Mouse (Mus musculus): Measurements from ENCODE around the gene H2-Oa.
A peak's percentile ranks its signal among the peaks of the same experiment; 100 is the strongest.

The H2-Oa gene

DNA sequence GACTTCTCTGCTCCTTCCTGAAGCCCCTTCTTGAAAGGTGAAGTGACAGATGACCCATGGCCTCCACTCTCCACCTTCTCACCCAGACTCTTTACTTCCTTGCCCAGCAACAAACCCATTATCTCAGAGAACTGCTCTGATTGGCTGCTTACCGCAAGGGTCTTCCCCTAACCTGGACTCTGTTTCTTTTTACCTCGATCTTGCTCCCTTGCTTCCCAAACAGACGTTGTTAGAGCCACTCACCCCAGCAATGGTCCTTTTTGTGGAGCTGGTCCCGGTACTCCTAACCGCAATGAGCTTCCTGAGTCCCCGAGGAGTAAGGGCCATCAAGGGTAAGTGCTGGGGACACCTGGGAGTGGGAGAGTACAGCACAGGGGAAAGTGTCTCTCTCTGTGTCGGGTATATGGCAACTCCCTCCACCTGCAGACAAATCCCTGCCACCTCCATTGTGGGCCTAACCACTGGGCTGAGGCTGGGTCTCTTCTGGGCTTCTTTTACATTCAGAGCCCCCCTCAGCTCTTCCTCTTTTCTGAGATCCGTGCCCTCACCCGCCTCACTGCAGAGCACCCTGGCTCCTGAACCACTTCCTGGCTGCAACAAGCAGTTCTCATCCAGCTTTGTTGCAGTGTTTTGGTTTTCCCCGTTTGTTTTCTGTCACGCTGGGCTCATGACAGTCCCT, at the start of gene H2-Oa:
TSS of gene H2-Oa (plus strand) at position 144 of the 679 bp plus-strand sequence.
- DNase-seq: peak; percentile 47 to 51

DNA sequence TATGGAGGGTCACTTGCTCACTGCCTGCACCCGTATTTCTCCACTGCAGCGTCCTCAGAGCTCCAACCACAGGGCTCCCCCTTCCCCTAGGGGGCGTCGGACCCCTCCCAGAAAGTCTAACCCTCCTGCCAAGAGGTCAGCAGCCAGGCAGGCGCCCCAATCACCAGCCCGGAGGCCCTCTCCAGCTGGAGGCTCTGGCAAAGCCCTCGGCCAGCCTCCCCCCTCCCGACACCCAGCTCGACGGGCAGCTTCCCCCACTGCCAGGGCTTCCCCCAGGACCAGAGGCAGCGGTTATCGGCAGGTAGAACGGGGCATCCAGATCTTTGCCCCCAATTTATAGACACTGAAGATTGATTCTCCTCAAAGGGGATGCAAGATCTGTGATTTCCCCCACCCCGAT, 46.2 kb upstream of the H2-Oa start:
- no peak for DNase-seq

DNA sequence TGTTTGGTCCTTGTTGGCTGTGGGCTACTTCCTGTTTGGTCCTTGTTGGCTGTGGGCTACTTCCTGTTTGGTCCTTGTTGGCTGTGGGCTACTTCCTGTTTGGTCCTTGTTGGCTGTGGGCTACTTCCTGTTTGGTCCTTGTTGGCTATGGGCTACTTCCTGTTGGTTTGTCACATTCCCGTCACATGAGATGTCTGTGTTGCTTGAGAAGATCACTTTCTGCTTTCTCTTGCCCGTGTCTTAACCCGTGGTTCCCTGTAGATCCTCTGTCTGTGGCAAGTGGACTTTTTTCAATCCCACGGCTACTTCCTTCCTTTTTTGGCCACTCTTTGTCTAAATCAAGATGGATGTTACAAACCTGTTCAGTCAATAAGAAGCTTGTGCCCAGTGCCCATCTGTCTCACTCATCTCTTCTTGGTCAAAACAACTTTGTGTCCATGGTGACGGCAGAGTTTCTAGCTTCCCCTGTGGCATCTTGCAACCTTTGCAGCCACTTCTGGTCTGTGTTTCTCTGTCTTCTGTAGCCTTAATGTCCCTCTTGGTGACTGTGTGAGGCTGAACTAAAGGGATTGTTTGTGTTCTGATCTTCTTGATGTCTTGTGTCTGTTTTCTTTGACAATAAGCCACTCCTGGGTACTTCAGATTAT, 44.6 kb upstream of the H2-Oa start:
- no peak for DNase-seq

DNA sequence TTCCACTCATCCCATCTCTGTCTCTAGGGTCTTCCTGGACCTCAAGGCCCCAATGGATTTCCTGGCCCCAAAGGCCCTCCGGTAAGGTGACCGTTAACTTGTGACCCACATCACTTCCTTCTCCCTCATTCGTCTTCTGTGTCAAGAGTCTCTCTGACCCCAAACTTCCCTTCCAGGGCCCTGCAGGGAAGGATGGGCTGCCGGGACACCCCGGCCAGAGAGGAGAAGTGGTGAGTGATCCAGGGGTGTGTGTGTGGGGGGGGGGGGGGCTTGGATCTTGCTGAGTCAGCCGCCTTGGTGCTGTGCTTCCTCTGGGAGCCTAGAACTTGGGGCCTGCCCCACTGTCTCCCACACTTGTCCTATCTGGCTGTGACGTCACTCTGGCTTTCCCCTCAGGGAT, 34.9 kb upstream of the H2-Oa start:
- no peak for DNase-seq

DNA sequence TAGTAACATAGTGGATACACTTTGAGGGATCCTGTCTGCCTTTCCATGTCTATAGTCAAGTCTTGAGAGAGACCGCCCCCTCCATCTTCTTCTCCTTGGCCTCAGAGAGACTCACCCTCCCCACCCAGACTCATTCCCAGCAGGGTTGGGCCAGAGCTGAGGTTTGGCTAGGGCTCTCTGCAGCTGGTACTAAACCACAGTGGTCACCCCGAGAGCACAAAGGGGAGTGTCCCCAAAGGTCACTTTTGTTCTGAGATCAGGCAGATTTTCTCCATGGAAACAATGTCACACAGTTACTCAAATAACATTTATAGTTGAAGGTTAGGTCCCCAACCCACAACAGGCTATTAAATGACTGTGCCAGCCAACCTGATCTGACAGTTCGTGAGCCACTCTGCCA, 23.3 kb upstream of the H2-Oa start:
- DNase-seq: no peak

DNA sequence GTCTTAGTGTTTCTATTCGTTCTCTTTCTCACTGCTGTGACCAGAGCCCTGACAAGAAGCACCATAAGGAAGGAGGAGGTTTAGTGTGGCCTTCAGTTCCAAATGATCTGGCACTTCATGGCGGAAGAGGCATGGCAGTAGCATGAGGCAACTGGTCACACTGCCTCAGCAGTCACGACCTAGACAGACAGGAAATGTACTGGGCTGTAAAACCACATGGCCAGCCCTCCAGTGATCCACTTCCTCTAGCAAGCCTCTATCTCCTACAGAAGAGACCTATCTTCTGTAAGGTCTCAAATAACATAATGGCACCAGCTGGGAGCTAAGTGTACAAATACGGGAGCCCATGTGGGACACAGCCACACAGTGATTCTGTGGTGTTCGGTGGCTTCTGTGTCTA, 20.0 kb upstream of the H2-Oa start:
- DNase-seq: peak in 1 of 2 experiments; percentile 15

DNA sequence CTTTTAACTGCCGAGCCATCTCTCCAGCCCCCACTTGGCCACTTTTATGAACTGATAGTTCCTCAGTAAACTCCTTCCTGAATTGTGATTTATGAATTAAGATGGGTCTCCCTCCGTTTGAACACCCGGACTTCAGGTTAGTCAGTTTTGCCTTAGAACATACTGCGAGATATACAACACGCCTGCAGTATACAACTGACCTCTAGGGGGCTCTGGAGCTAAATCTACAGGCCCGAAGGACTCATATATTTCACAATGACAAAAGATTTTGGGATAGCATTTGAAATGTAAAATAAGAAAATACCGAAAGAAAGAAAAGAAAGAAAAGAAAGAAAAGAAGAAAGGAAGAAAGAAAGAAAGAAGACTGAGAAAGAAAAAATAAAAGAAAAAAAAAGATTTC, 16.9 kb upstream of the H2-Oa start:
- DNase-seq: peak; percentile 37 to 83

DNA sequence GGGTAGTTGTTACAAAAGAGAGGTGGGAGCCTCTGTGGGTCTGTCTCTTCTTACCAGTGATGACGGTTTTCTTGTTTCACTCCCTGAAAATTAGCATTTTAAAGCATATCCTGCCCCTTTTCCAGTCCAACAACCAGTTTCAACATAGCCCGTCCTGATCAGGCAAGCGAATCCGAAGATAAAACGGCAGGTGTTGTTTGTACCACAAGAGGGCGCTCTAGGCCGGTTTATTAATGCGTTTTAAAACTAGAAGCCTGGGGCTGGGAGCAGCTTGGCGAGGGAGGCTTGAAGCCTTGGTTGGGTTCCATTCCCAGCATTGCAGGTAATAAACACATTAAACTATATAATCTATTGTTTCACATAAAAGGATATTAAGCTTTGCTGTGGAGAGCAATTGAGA, 14.6 kb upstream of the H2-Oa start:
- DNase-seq: peak; percentile 32 to 74

DNA sequence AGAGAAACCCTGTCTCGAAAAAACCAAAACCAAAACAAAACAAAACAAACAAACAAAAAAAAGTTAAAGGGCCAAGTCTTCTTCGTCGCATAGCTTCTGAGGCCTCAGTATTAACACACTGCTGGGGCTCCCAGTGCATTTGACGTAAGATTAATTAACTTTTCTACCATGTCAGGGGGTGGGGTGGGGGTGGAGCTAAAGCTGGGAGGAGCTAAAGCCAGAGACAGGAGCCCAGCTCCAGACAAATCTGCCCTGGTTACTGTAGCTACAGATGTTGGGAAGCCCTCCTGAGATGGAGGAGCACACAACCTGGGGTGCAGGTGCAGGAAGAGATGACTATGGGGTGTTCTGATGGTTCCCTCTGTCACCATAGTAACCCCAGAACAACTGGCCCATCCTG, 14.0 kb upstream of the H2-Oa start:
- DNase-seq: no peak

DNA sequence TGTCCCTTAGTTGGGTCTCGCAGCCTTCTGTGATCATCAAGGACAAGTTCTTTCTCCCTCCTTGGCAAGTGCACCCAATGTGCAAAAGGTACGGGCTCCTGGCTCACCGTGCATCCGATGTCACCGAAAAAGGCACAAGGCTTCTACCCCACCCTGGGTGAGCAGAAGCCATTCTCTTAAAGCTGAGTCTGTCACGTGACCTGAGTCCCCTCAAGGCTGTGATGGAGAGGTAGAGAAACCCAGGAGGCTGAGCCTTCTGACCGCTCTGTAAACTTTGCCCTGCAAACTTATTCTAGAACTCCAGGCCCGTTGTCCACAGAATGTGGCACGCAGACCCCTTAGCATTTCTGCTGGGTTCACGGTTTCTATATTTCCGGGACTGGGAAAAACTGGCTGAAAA, 13.1 kb upstream of the H2-Oa start:
- no peak for DNase-seq

DNA sequence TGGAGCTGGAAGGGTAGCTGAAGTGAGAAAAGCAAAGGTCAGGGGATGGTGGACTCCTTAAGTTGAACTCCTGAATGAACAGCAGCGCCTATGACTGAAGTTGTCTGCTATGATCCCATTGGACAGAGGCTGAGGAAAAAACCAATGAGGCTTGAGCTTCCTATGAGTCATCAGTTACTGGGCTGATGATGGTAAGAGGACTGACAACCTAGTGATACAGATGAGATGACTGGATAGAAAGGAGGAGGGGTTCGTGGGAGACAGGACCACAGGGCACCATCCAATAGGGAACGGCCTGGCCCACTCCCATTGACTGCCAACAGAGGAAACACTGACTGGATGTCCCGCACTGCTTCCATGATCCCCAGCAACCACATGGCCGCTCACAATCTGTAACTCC, 12.5 kb upstream of the H2-Oa start:
- DNase-seq: no peak

DNA sequence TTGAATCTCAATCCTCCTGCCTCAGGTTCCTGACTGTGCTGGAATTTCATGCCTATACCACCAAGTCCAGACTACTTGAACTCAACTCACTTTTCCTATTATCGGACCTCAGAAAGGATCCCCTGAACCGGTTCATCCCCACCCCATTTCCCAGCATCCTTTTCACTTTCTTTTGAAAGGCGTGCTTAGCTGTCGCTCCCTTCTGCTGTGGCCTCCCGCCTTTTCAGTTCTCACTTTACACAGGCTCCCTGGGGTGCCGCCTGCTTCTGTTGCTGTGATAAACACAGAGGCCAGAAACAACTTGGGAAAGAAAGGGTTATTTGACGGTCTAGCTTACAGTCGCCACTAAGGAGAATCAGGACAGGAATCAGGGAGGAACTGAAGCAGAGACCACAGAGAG, 9.0 kb upstream of the H2-Oa start:
- DNase-seq: no peak

DNA sequence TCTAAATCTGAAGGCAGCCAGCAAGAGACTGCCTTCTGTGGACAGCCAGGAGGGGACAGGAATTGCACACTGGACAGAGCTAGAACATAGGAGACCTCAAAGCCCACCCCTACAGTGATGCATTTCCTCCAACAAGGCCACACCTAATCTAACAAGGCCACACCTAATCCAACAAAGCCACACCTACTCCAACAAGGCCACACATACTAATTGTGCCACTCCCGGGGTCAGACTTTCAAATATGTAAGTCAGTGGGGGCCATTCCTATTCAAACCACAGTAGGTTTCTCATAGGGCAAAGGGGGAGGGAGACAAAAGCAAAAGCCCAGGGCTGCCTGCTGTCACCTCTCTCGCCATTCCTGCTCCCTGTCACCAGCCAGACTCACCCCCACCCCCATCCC, 4.8 kb upstream of the H2-Oa start:
- DNase-seq: no peak

DNA sequence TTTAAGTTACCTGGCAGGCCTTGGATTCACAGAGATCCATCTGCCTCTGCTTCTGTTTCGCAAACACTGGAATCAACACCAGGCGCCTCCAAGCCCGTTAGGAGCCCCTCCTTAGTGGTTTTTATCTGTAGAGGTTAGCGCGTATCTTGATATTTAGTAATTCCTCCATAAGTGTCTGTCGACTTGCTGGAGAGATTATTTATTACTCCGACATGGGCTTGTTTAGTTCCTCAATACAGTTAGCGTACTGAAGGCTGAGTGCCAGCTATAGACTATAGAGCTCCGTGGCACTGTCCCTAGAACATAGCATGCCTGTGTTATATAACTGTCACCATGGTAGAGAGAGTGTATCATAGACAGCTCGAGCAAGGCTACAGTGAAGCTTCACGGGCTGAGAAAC, 4.0 kb upstream of the H2-Oa start:
- no peak for DNase-seq

DNA sequence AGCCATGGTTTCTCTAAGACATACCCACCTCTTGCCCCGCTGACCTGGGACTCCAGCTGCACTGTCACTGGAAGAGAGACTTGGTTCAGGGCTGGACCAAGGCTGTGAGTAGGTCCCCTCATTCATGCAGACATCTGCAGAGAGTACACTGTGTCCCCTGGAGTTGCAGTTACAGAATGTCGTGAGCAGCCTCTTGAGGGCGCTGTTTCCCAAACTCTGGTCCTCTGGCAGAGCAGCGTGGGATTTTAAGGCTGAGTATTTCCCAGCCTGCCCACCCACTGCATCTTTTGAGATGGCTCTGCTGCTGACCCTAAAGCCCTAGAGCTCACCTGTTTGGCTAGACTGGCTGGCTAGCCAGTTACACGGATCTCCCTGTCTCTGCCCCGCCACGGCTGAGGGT, 1.2 kb upstream of the H2-Oa start:
- peak; percentile 39 to 63 for DNase-seq

DNA sequence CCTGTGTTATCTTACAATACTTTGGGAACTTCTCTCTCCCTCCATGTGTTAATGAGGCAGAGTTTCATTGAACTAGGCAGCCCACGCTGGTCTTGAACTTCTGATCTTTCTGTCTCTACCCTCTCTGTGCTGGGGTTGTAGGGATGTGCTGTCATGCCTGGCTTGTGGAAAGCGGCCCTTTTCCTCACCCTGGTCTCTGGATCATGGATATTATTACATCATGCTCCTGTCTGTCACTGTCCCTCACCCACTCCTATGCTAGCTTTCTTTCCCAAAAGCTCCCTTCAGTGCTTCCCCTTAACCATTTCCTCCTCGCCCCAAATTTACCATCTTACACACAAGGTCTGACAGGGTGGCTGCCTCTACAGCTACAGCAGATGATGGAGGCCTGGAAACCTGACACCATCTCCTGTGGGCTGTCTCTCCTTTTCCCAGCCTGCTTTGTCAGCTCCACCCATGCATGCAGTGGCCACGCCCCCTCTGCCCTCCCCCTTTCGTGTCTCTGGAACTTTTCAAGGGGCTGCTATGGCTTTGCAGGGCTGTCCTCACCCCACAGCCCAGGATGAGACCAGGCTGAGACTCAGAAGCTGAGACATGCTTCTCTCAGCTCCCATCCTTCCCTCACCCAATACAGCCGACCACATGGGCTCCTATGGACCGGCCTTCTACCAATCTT, 1.2 kb downstream of the H2-Oa start:
- peak; percentile 51 to 65 for DNase-seq

DNA sequence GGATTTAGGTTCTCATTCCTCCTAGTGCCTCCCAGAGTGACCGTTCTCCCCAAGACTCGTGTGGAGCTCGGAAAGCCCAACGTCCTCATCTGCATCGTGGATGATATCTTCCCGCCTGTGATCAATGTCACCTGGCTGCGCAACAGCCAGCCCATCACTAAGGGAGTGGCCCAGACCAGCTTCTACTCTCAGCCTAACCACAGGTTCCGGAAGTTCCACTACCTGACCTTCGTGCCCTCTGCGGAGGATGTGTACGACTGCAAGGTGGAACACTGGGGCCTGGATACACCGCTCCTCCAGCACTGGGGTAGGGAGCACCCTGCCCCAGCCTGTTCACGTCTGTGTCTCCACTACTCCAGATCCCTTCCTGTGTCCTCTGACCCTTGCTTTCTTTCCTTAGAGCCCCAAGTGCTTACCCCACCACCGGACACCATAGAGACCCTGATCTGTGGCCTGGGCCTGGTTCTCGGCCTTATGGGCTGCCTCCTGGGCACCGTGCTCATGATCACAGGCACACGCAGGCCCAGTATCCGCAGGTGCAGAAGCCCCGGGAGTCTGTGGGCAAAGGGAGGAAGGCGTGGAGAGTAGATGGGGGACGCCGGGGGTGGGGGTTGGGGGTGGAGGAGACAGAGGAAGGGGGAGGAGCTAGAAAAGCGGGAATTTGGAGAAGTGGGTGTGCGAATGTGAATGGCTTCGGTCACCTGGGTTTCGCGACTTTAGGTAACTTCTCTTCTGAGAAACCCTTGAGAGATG, 2.3 kb downstream of the H2-Oa start:
- no peak for DNase-seq

DNA sequence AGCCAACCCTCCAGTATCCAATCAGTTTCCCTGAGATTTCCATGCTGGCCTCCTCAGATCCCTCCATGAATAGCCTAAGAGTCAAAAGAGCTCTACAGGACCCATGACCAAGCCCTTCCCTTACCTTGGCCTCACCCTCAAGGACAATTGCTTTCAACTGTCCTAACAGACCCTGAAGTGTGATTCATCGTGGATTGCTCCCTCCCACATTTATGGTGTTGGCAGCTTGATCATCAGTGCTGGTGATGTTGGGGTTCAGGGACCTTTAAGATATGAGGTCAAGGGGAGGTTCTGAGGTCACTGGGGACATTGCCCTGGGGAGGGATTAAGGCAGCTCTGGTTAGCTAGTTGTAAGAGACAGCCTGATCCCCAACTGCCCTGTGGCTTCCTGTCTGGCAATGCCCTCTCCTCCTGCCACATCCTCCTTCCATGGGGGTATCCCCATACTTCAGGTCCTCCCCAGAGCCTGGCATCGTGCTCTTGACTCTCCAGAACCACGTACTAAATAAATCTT, 4.4 kb downstream of the H2-Oa start:
- DNase-seq: no peak

DNA sequence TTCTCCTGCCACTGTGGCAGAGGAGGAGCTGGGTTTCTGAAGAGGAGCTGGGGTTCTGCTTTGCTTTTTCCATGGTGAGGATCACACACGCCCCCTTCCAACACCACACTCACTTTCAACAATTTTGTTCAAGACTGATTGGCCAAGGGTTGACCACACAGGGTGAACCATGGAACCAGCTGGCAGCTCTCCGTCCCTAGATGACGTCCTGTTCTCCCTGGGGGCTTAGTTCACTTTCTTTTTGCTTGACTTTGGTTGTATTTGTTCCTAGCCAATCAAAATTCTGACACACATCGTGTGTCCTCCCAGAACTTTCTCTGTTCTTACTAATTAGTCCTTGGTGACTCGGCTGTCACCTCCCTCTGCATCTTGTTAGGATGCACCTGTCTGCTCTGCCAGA, 5.1 kb downstream of the H2-Oa start:
- DNase-seq: no peak

DNA sequence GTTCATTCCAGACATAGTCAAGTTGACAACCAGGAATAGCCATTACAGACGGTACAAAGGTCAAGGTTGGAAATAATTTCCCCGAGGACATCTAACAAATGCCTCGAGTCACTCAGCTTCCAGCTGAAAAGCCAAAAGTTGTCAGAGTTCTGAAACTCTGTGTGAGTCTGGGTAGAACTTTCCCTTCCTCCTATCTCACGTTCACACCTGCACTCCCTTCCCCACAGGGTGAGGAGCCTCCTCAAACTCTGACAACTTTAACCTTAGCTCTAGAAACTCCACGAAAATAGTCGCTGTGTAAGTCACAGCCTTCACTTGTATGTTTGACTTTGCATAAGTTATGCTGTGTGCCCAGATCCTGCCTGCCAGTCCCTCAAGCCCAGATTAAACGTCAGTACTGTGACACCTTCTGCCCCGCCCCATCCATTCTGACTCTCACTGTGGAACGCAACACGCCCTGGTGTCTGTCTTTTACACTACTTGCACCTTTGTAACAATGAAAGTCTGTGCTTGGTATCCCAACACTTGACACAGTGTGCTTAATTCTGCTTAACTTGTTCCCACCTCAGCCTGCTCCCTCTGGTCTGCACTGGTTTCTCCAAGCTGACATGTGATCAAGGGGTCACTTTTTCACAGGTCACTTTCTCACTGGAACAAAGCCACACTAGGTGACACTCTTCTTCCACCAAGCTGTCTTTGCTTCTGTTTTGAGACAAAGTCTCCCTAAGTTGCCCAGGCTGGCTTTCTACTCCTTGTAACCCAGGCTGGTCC, 6.8 kb downstream of the H2-Oa start:
- DNase-seq: no peak

DNA sequence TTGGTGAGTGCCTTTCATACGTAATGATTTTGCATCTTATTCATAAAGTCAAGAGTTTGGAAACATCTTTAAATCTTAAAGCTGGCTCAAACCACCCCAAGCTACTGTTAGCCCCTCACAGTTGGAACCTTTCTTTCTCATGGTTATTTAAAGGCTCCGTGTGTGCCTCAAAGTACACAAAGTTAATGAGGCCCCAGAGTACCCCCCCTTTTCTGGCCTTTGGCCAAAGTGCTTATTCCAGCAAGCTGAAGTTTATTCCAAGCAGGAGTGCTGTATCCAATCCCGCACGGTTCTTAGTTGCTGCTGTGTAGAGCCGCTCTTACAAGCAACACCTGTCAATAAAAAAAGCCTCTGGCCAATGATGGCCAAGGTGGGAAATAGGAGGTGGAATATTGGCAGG, 7.4 kb downstream of the H2-Oa start:
- no peak for DNase-seq

DNA sequence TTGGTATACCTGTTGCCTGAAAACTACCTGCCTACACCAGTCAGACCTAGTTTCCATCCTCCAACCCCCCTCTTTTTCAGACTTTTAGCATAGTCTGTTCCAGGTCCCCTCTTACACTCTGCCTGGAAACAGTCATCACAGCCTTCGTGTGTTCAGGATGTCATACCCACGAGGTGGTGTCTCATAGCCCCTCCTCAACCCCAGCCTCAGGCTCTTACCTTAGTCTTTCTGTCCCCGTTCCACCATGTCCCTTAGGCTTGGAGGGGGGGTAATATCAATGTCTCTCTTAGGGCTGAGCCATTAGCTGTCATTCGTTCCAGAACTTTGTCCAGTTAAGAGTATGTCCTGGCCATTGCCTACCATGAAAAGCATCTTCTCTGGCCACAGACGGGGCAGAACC, 9.0 kb downstream of the H2-Oa start:
- no peak for DNase-seq

DNA sequence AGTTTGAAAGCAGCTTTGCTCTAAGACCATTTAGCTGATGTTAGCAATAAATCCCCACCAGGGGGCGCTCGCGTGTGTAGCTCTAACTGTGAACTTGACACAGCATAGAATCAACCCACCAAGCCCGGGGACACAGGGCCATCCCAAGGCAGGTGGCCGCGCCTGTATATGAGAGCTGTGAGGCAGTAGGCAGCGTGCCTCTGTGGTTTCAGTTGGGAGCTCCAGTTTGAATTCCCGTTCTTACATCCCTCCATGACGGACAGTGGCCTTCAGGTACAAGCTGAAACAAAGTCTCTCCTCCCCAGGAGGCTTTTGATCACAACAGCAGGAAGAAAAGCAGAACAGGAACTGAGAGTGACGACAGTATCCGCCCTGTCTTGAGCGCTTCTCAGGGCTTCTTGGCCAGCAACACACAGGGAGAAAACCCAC, 9.5 kb downstream of the H2-Oa start:
- peak; percentile 86 to 99 for DNase-seq

Data from spleen, adult 18-20 months (tissue).